Mouse (Mus musculus) kidney, embryonic 15.5 days (tissue): ENCODE results near the gene Klf5. TPM values are rescaled to one million over a fixed set of nuclear protein-coding genes. Genes with fewer than 3 reads are reported as not detected.

Experiments
- ATAC-seq: fragments of 200-750 bp; cut with Nextera tagmentation; replicated peaks from 2 replicates; pipeline ENCODE4 v1.8.0; 2017; ENCODE audit warnings: moderate TSS enrichment; ENCODE audit not compliant: low FRiP score
- H3K27ac ChIP-seq: fragments of 300-500 bp; sonication (generic); 2 replicates; pipeline ENCODE4 v1.5.1; 2015; ENCODE audit warnings: mild to moderate bottlenecking, inconsistent platforms
- H3K27me3 ChIP-seq: fragments of 300-500 bp; sonication (generic); 2 replicates; pipeline ENCODE4 v1.6.1; 2015; ENCODE audit warnings: inconsistent platforms
- H3K36me3 ChIP-seq: fragments of 300-500 bp; sonication (generic); 2 replicates; pipeline ENCODE4 v1.6.1; 2015; ENCODE audit warnings: inconsistent platforms
- H3K4me1 ChIP-seq: fragments of 300-500 bp; sonication (generic); 2 replicates; pipeline ENCODE4 v1.6.1; 2015; ENCODE audit warnings: inconsistent platforms
- H3K4me2 ChIP-seq: fragments of 300-500 bp; sonication (generic); 2 replicates; pipeline ENCODE4 v1.6.1; 2015; ENCODE audit warnings: moderate library complexity, mild to moderate bottlenecking, inconsistent platforms
- H3K4me3 ChIP-seq: fragments of 300-500 bp; sonication (generic); replicated peaks from 2 replicates; pipeline ENCODE4 v1.5.1; 2015; ENCODE audit warnings: mild to moderate bottlenecking, inconsistent platforms
- H3K9ac ChIP-seq: fragments of 300-500 bp; sonication (generic); 2 replicates; pipeline ENCODE4 v1.6.1; 2015; ENCODE audit warnings: mild to moderate bottlenecking, inconsistent platforms
- H3K9me3 ChIP-seq: fragments of 300-500 bp; sonication (generic); replicated peaks from 2 replicates; pipeline ENCODE4 v1.6.1; 2016; ENCODE audit warnings: inconsistent platforms
- WGBS: fragments of 180-500 bp; shearing (Covaris S2); methylation state at CpG from one replicate; pipeline ENCODE4 v1.1.7; 2015; ENCODE audit warnings: mixed read lengths; 5-methylcytosine and 5-hydroxymethylcytosine counted together
- polyA plus RNA-seq: library from polyadenylated mRNA; unstranded; fragments of >200 nt; fragmentation: Nextera tagmentation; extraction: Ambion mirVana; gene quantifications from 2 replicates; pipeline ENCODE4 v1.2.1, GENCODE M21; 2015

Gene Klf5
- polyA plus RNA-seq, 1 experiment from 2014 or later, result 8.6 TPM

- H3K27me3 ChIP-seq, result peaks cover 11% of the 10 kb centered on the region
- ATAC-seq, result no peak
- 96% methylated on average over 5 of the region's 5 CpGs for WGBS
Observed at GRCm38 (mm10) chr14:99292176-99292575, 6.3 kb upstream of the Klf5 start.

GRCm38 (mm10) chr14:99294424-99294823 lies 4.1 kb upstream of the Klf5 start:
- no peak overlapping the region for H3K27ac ChIP-seq
- H3K36me3 ChIP-seq, result no peaks in the 10 kb centered on the region
- no peak for ATAC-seq
- H3K4me1 ChIP-seq, result peaks cover 6% of the 10 kb centered on the region
- H3K9ac ChIP-seq, result no peak overlapping the region
- no peak overlapping the region for H3K4me3 ChIP-seq
- H3K4me2 ChIP-seq, result no peak overlapping the region
- 84% methylated on average over 8 of the region's 8 CpGs for WGBS
- H3K27me3 ChIP-seq, result peaks cover 24% of the 10 kb centered on the region
- H3K9me3 ChIP-seq, result no peaks in the 10 kb centered on the region

More at GRCm38 (mm10) chr14:99292176-99292575, 6.3 kb upstream of the Klf5 start:
- H3K4me2 ChIP-seq, result no peak overlapping the region
- no peak overlapping the region for H3K4me3 ChIP-seq
- no peaks in the 10 kb centered on the region for H3K4me1 ChIP-seq
- H3K27ac ChIP-seq, result no peak overlapping the region
- H3K9ac ChIP-seq, result no peak overlapping the region
- H3K36me3 ChIP-seq, result no peaks in the 10 kb centered on the region
- no peaks in the 10 kb centered on the region for H3K9me3 ChIP-seq

- Histone ChIP-seq H3K4me2 (no peak overlapping the region), H3K9me3 (no peaks in the 10 kb centered on the region), H3K4me1 (peaks cover 13% of the 10 kb centered on the region), H3K9ac (no peak overlapping the region), H3K27ac (no peak overlapping the region), H3K4me3 (no peak overlapping the region), H3K36me3 (no peaks in the 10 kb centered on the region), H3K27me3 (peaks cover 37% of the 10 kb centered on the region)
- no peak for ATAC-seq
- WGBS, result 54% methylated on average over 15 of the region's 15 CpGs
Observed at GRCm38 (mm10) chr14:99295606-99296341, 2.7 kb upstream of the Klf5 start.

GRCm38 (mm10) chr14:99299022-99299481 lies 561 bp downstream of the Klf5 start:
- Histone ChIP-seq H3K4me3 (peak overlapping the region; percentile 77), H3K9me3 (no peaks in the 10 kb centered on the region), H3K36me3 (no peaks in the 10 kb centered on the region), H3K4me2 (peak overlapping the region; percentile 99), H3K4me1 (peaks cover 13% of the 10 kb centered on the region), H3K27me3 (peaks cover 49% of the 10 kb centered on the region), H3K27ac (0 out of 2 replicates have a peak overlapping the region, but pooled peaks have one; percentile 11), H3K9ac (peak overlapping the region; percentile 64)
- under 1% methylated on average over 60 of the region's 60 CpGs for WGBS
- peak; percentile 86 for ATAC-seq

GRCm38 (mm10) chr14:99299701-99300191 lies 1.3 kb downstream of the Klf5 start:
- WGBS, result 2% methylated on average over 21 of the region's 21 CpGs

GRCm38 (mm10) chr14:99301472-99301871 lies 3.0 kb downstream of the Klf5 start:
- no peaks in the 10 kb centered on the region for H3K9me3 ChIP-seq
- no peak overlapping the region for H3K9ac ChIP-seq
- no peak overlapping the region for H3K27ac ChIP-seq
- H3K4me3 ChIP-seq, result no peak overlapping the region
- H3K4me1 ChIP-seq, result peaks cover 13% of the 10 kb centered on the region
- H3K4me2 ChIP-seq, result no peak overlapping the region
- WGBS, result 61% methylated on average over 11 of the region's 11 CpGs
- H3K36me3 ChIP-seq, result no peaks in the 10 kb centered on the region
- peaks cover 44% of the 10 kb centered on the region for H3K27me3 ChIP-seq
- ATAC-seq, result no peak

More at GRCm38 (mm10) chr14:99299701-99300191, 1.3 kb downstream of the Klf5 start:
- Histone ChIP-seq H3K4me1 (peaks cover 13% of the 10 kb centered on the region), H3K4me3 (peak overlapping the region; percentile 77), H3K27ac (no peak overlapping the region), H3K9ac (peak overlapping the region; percentile 64), H3K36me3 (no peaks in the 10 kb centered on the region), H3K4me2 (peak overlapping the region; percentile 99), H3K27me3 (peaks cover 49% of the 10 kb centered on the region), H3K9me3 (no peaks in the 10 kb centered on the region)
- no peak for ATAC-seq

GRCm38 (mm10) chr14:99304387-99304786 lies 5.9 kb downstream of the Klf5 start:
- no peak for ATAC-seq
- Histone ChIP-seq H3K4me1 (peaks cover 7% of the 10 kb centered on the region), H3K9ac (no peak overlapping the region), H3K4me3 (no peak overlapping the region), H3K36me3 (no peaks in the 10 kb centered on the region), H3K4me2 (no peak overlapping the region), H3K9me3 (no peaks in the 10 kb centered on the region), H3K27me3 (peaks cover 26% of the 10 kb centered on the region), H3K27ac (no peak overlapping the region)
- 81% methylated on average over 3 of the region's 3 CpGs for WGBS

GRCm38 (mm10) chr14:99304997-99305792 lies 6.7 kb downstream of the Klf5 start:
- H3K9me3 ChIP-seq, result no peaks in the 10 kb centered on the region
- no peaks in the 10 kb centered on the region; the same call in 1 of the 2 replicates for H3K4me1 ChIP-seq
- H3K9ac ChIP-seq, result no peak overlapping the region
- no peak overlapping the region for H3K27ac ChIP-seq
- 56% methylated on average over 12 of the region's 12 CpGs for whole genome bisulfite sequencing
- H3K4me2 ChIP-seq, result no peak overlapping the region
- H3K27me3 ChIP-seq, result peaks cover 18% of the 10 kb centered on the region
- no peak overlapping the region for H3K4me3 ChIP-seq
- H3K36me3 ChIP-seq, result no peaks in the 10 kb centered on the region
- no peak for ATAC-seq

GRCm38 (mm10) chr14:99306410-99306809 lies 7.9 kb downstream of the Klf5 start:
- H3K4me2 ChIP-seq, result no peak overlapping the region

GRCm38 (mm10) chr14:99309606-99310005 lies 11.1 kb downstream of the Klf5 start:
- Histone ChIP-seq H3K27me3 (no peaks in the 10 kb centered on the region; the same call in 1 of the 2 replicates), H3K4me1 (no peaks in the 10 kb centered on the region), H3K4me2 (no peak overlapping the region), H3K4me3 (no peak overlapping the region), H3K9ac (no peak overlapping the region), H3K36me3 (peaks cover 8% of the 10 kb centered on the region), H3K27ac (no peak overlapping the region), H3K9me3 (no peaks in the 10 kb centered on the region)
- no peak for ATAC-seq
- WGBS, result 93% methylated on average over 9 of the region's 9 CpGs

More at GRCm38 (mm10) chr14:99306410-99306809, 7.9 kb downstream of the Klf5 start:
- no peak for ATAC-seq
- WGBS, result 83% methylated on average over 7 of the region's 7 CpGs
- no peaks in the 10 kb centered on the region for H3K36me3 ChIP-seq
- H3K9me3 ChIP-seq, result no peaks in the 10 kb centered on the region
- no peak overlapping the region for H3K4me3 ChIP-seq
- no peak overlapping the region for H3K9ac ChIP-seq
- peaks cover 6% of the 10 kb centered on the region; the same call in 1 of the 2 replicates for H3K27me3 ChIP-seq
- no peaks in the 10 kb centered on the region for H3K4me1 ChIP-seq
- H3K27ac ChIP-seq, result no peak overlapping the region

GRCm38 (mm10) chr14:99310358-99310757 lies 11.9 kb downstream of the Klf5 start:
- Histone ChIP-seq H3K4me3 (no peak overlapping the region), H3K4me1 (no peaks in the 10 kb centered on the region), H3K9me3 (no peaks in the 10 kb centered on the region), H3K36me3 (peaks cover 8% of the 10 kb centered on the region), H3K27ac (no peak overlapping the region), H3K4me2 (no peak overlapping the region), H3K27me3 (no peaks in the 10 kb centered on the region), H3K9ac (no peak overlapping the region)
- no peak for ATAC-seq
- 55% methylated on average over 7 of the region's 7 CpGs for WGBS

- Histone ChIP-seq H3K4me1 (no peaks in the 10 kb centered on the region), H3K4me2 (no peak overlapping the region), H3K9ac (no peak overlapping the region), H3K9me3 (no peaks in the 10 kb centered on the region), H3K27me3 (no peaks in the 10 kb centered on the region), H3K27ac (no peak overlapping the region), H3K4me3 (no peak overlapping the region), H3K36me3 (peaks cover 8% of the 10 kb centered on the region)
- ATAC-seq, result no peak
- WGBS, result 96% methylated on average over 24 of the region's 24 CpGs
Observed at GRCm38 (mm10) chr14:99313062-99313461, 14.6 kb downstream of the Klf5 start.
